Mouse (Mus musculus) neural tube, embryonic 11.5 days (tissue): Measurements from ENCODE around the gene Tomm7. TPM values are rescaled to one million over a fixed set of nuclear protein-coding genes. Genes with fewer than 3 reads are reported as not detected.
A peak's percentile ranks its signal among the peaks of the same experiment; 100 is the strongest.
"Not testable (repeated sequence)": the region's sequence is repeated elsewhere in the genome, so short reads cannot be mapped to it uniquely, and the experiment has no call there.

ENCODE experiments used
- ATAC-seq: fragments of 200-750 bp; cut with Nextera tagmentation; 2 replicates; pipeline ENCODE4 v1.8.0; 2017; ENCODE audit warnings: moderate number of reproducible peaks, mild to moderate bottlenecking, moderate TSS enrichment, moderate library complexity; ENCODE audit not compliant: insufficient read depth, low FRiP score, low TSS enrichment
- DNase-seq: peaks from one replicate; pipeline ENCODE4 v3.0.0-alpha.2; 2015; ENCODE audit warnings: low spot score
- H3K27ac ChIP-seq: fragments of 300-500 bp; sonication (generic); 2 replicates; pipeline ENCODE4 v1.5.1; 2014; ENCODE audit warnings: low read depth, mild to moderate bottlenecking, low read length
- H3K27me3 ChIP-seq: fragments of 300-500 bp; sonication (generic); 2 replicates; pipeline ENCODE4 v1.6.1; 2014; ENCODE audit warnings: mild to moderate bottlenecking, low read length, mixed read lengths; ENCODE audit not compliant: control insufficient read depth, insufficient read depth
- H3K36me3 ChIP-seq: fragments of 300-500 bp; sonication (generic); 2 replicates; pipeline ENCODE4 v1.6.1; 2014; ENCODE audit warnings: mild to moderate bottlenecking, low read length, moderate library complexity, mixed read lengths; ENCODE audit not compliant: control insufficient read depth, insufficient read depth
- H3K4me1 ChIP-seq: fragments of 300-500 bp; sonication (generic); 2 replicates; pipeline ENCODE4 v1.6.1; 2014; ENCODE audit warnings: low read length, mixed read lengths; ENCODE audit not compliant: control insufficient read depth, insufficient read depth
- H3K4me2 ChIP-seq: fragments of 300-500 bp; sonication (generic); 2 replicates; pipeline ENCODE4 v1.6.1; 2014; ENCODE audit warnings: low read depth, mild to moderate bottlenecking, moderate library complexity
- H3K4me3 ChIP-seq: fragments of 300-500 bp; sonication (generic); 2 replicates; pipeline ENCODE4 v1.5.1; 2014; ENCODE audit warnings: low read depth, low read length
- H3K9ac ChIP-seq: fragments of 300-500 bp; sonication (generic); 2 replicates; pipeline ENCODE4 v1.6.1; 2014; ENCODE audit warnings: mild to moderate bottlenecking, low read length
- H3K9me3 ChIP-seq: fragments of 300-500 bp; sonication (generic); 2 replicates; pipeline ENCODE4 v1.6.1; 2016; ENCODE audit warnings: low read length; ENCODE audit not compliant: control insufficient read depth
- WGBS: fragments of 180-500 bp; shearing (Covaris S2); extraction: QIAGEN DNeasy Blood & Tissue Kit; methylation state at CpG from one replicate; pipeline ENCODE4 v1.1.7; 2014; 5-methylcytosine and 5-hydroxymethylcytosine counted together
- polyA plus RNA-seq: library from polyadenylated mRNA; unstranded; fragments of >200 nt; fragmentation: Nextera tagmentation; extraction: Ambion mirVana; gene quantifications from 2 replicates; pipeline ENCODE4 v1.2.1, GENCODE M21; 2014

Tomm7 gene
- polyA plus RNA-seq, 1 experiment from 2014 or later = 119 TPM

- Histone ChIP-seq H3K4me2 (no peak overlapping the region), H3K36me3 (peaks cover 20% of the 10 kb centered on the region), H3K27me3 (no peaks in the 10 kb centered on the region), H3K9me3 (no peaks in the 10 kb centered on the region), H3K4me1 (no peaks in the 10 kb centered on the region), H3K27ac (no peak overlapping the region), H3K4me3 (no peak overlapping the region), H3K9ac (no peak overlapping the region)
- ATAC-seq (no peak), DNase-seq (no peak)
- WGBS = 95% methylated on average over 3 of the region's 3 CpGs
Observed at GRCm38 (mm10) chr5:23858001-23858400, 14.0 kb upstream of the Tomm7 start.

DNA sequence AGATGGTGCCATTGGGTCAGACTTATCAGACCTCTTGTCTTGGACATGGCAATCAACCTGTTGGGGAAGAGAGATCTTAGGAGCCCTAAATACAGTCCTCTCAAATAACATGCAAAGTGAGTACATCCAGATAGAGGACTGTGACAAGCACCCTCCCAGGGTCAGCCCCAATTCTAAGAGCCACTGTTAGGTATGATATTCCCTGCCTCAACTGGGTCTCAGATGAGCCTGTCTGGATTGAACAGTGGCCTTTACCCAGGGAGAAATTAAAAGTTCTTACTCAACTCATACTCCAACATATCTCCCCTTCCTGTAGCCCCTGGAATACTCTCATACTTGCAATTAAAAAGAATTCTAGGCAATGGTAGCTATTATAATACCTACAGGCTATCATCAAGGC is 13.2 kb upstream of the Tomm7 start:
- Histone ChIP-seq H3K9ac (no peak overlapping the region), H3K27ac (no peak overlapping the region), H3K4me2 (no peak overlapping the region), H3K27me3 (no peaks in the 10 kb centered on the region), H3K4me3 (no peak overlapping the region), H3K4me1 (no peaks in the 10 kb centered on the region), H3K36me3 (peaks cover 22% of the 10 kb centered on the region), H3K9me3 (no peaks in the 10 kb centered on the region)
- DNase-seq (no peak), ATAC-seq (no peak)

DNA sequence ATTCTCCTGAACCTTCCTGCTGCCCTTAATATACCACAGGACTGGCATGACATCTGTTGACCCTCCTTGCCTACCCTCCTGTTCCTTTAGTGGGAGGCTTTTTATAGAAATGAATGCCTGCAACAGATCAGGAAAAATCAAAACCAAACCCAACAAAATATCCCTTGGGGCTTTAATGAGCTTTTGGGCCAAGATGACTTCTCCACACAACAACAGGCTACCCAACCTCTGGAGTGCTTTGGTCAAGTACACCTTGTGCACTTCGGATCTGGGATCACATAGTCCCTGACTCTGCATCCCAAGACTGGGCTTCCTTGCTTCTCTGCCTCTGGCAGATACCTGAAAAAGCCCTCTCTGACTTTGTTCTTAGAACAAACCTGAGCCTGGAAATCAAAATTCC is 12.2 kb upstream of the Tomm7 start:
- Histone ChIP-seq H3K36me3 (peaks cover 22% of the 10 kb centered on the region), H3K27me3 (no peaks in the 10 kb centered on the region), H3K9me3 (no peaks in the 10 kb centered on the region), H3K27ac (no peak overlapping the region), H3K4me2 (no peak overlapping the region), H3K4me1 (no peaks in the 10 kb centered on the region), H3K9ac (no peak overlapping the region), H3K4me3 (no peak overlapping the region)
- ATAC-seq = no peak
- no peak for DNase-seq
- 85% methylated on average over 1 of the region's 1 CpGs for WGBS

GRCm38 (mm10) chr5:23855484-23855883 is 11.5 kb upstream of the Tomm7 start:
- 95% methylated on average over 6 of the region's 6 CpGs for WGBS
- H3K36me3 ChIP-seq = peaks cover 22% of the 10 kb centered on the region
- no peak for ATAC-seq

GRCm38 (mm10) chr5:23852916-23853315 is 9.0 kb upstream of the Tomm7 start:
- H3K36me3 ChIP-seq = peaks cover 20% of the 10 kb centered on the region
- not testable (repeated sequence) for H3K27ac ChIP-seq, ATAC-seq, DNase-seq, H3K4me2 ChIP-seq, H3K4me1 ChIP-seq, H3K9me3 ChIP-seq, H3K9ac ChIP-seq, H3K4me3 ChIP-seq, H3K27me3 ChIP-seq
- WGBS = 97% methylated on average over 1 of the region's 1 CpGs

More at GRCm38 (mm10) chr5:23855484-23855883, 11.5 kb upstream of the Tomm7 start:
- H3K9ac ChIP-seq = no peak overlapping the region
- H3K27ac ChIP-seq = no peak overlapping the region
- H3K4me1 ChIP-seq = no peaks in the 10 kb centered on the region
- no peak for DNase-seq
- H3K4me2 ChIP-seq = no peak overlapping the region
- no peaks in the 10 kb centered on the region for H3K9me3 ChIP-seq
- H3K4me3 ChIP-seq = no peak overlapping the region
- no peaks in the 10 kb centered on the region for H3K27me3 ChIP-seq

DNA sequence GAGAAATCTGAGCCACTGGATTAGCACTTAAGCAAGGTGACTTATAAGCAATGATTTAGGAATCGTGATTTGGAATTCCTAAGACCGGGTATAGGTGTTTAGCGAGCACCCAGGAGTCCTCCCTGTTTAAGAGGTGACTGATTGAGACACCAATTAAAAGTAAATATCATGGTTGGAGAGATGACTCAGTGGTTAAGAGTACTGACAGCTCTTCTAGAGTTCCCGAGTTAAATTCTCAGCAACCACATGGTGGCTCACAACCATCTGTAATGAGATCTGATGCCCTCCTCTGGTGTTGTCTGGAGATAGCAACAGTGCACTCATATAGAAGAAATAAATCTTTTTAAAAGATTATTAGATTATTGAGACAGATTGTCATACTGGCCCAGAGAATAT is 7.2 kb upstream of the Tomm7 start:
- not testable (repeated sequence) for H3K27me3 ChIP-seq, H3K27ac ChIP-seq, H3K9me3 ChIP-seq, ATAC-seq, H3K4me1 ChIP-seq
- H3K4me2 ChIP-seq = peak overlapping the region; percentile 74
- H3K36me3 ChIP-seq = peaks cover 18% of the 10 kb centered on the region
- H3K4me3 ChIP-seq = peak overlapping the region; percentile 54
- peak; percentile 14 for DNase-seq
- WGBS = 17% methylated on average over 4 of the region's 4 CpGs
- peak overlapping the region; percentile 64 for H3K9ac ChIP-seq

- H3K27me3 ChIP-seq = no peaks in the 10 kb centered on the region
- no peaks in the 10 kb centered on the region for H3K9me3 ChIP-seq
- no peak overlapping the region for H3K27ac ChIP-seq
- no peaks in the 10 kb centered on the region for H3K4me1 ChIP-seq
- peak overlapping the region; percentile 54 for H3K4me3 ChIP-seq
- DNase-seq (peak; percentile 93), ATAC-seq (peak; percentile 96)
- under 1% methylated on average over 53 of the region's 61 CpGs for WGBS
- H3K36me3 ChIP-seq = peaks cover 18% of the 10 kb centered on the region
- peak overlapping the region; percentile 74 for H3K4me2 ChIP-seq
- peak overlapping the region; percentile 64 for H3K9ac ChIP-seq
Observed at GRCm38 (mm10) chr5:23850345-23851159, 6.6 kb upstream of the Tomm7 start.

- Histone ChIP-seq H3K4me3 (no peak overlapping the region), H3K27me3 (no peaks in the 10 kb centered on the region), H3K9me3 (no peaks in the 10 kb centered on the region), H3K4me2 (no peak overlapping the region), H3K36me3 (no peaks in the 10 kb centered on the region), H3K4me1 (no peaks in the 10 kb centered on the region; the same call in 1 of the 2 replicates), H3K27ac (no peak overlapping the region), H3K9ac (no peak overlapping the region)
- ATAC-seq (no peak), DNase-seq (no peak)
- 93% methylated on average over 3 of the region's 3 CpGs for WGBS
Observed at GRCm38 (mm10) chr5:23845141-23845540, 1.2 kb upstream of the Tomm7 start.

- WGBS = 44% methylated on average over 7 of the region's 7 CpGs
- 0 out of 2 replicates have a peak overlapping the region, but pooled peaks have one; percentile 3 for H3K27ac ChIP-seq
- H3K9me3 ChIP-seq = no peaks in the 10 kb centered on the region
- H3K4me1 ChIP-seq = no peaks in the 10 kb centered on the region; the same call in 1 of the 2 replicates
- H3K27me3 ChIP-seq = no peaks in the 10 kb centered on the region
- peak overlapping the region; percentile 56 for H3K4me3 ChIP-seq
- no peak for DNase-seq
- ATAC-seq = no peak
- no peaks in the 10 kb centered on the region for H3K36me3 ChIP-seq
- peak overlapping the region; percentile 43 for H3K4me2 ChIP-seq
- peak overlapping the region; percentile 66 for H3K9ac ChIP-seq
Observed at GRCm38 (mm10) chr5:23844531-23844841, 525 bp upstream of the Tomm7 start.
